Mouse (Mus musculus) limb, embryonic 14.5 days (tissue): ENCODE results near the gene Cul7. TPM values are rescaled to one million over a fixed set of nuclear protein-coding genes. Genes with fewer than 3 reads are reported as not detected.

Experiments used
- ATAC-seq: fragments of 200-750 bp; cut with Nextera tagmentation; 2 replicates; pipeline ENCODE4 v1.8.0; 2017; ENCODE audit warnings: low read depth, moderate number of reproducible peaks, moderate TSS enrichment; ENCODE audit not compliant: low FRiP score
- DNase-seq: peaks from one replicate; pipeline ENCODE4 v3.0.0-alpha.2; 2015; ENCODE audit warnings: low spot score
- H3K27ac ChIP-seq: fragments of 300-500 bp; sonication (generic); replicated peaks from 2 replicates; pipeline ENCODE4 v1.5.1; 2014; ENCODE audit warnings: low read depth, mild to moderate bottlenecking, low read length, moderate library complexity, mixed read lengths
- H3K27me3 ChIP-seq: fragments of 300-500 bp; sonication (generic); 2 replicates; pipeline ENCODE4 v1.6.1; 2014; ENCODE audit warnings: low read length, mixed read lengths; ENCODE audit not compliant: control insufficient read depth, insufficient read depth
- H3K36me3 ChIP-seq: fragments of 300-500 bp; sonication (generic); 2 replicates; pipeline ENCODE4 v1.6.1; 2014; ENCODE audit warnings: mild to moderate bottlenecking, low read length, moderate library complexity, mixed read lengths; ENCODE audit not compliant: control insufficient read depth, insufficient read depth
- H3K4me1 ChIP-seq: fragments of 300-500 bp; sonication (generic); 2 replicates; pipeline ENCODE4 v1.6.1; 2014; ENCODE audit warnings: antibody characterized with exemption, low read length, mixed read lengths; ENCODE audit not compliant: control insufficient read depth, insufficient read depth
- H3K4me2 ChIP-seq: fragments of 300-500 bp; sonication (generic); replicated peaks from 2 replicates; pipeline ENCODE4 v1.6.1; 2014; ENCODE audit warnings: low read depth, mild to moderate bottlenecking, low read length, moderate library complexity; ENCODE audit not compliant: severe bottlenecking
- H3K4me3 ChIP-seq: fragments of 300-500 bp; sonication (generic); replicated peaks from 2 replicates; pipeline ENCODE4 v1.5.1; 2014; ENCODE audit warnings: low read length
- H3K9ac ChIP-seq: fragments of 300-500 bp; sonication (generic); 2 replicates; pipeline ENCODE4 v1.6.1; 2014; ENCODE audit warnings: mild to moderate bottlenecking, low read depth, low read length, moderate library complexity; ENCODE audit not compliant: severe bottlenecking
- H3K9me3 ChIP-seq: fragments of 300-500 bp; sonication (generic); 2 replicates; pipeline ENCODE4 v1.6.1; 2016; ENCODE audit warnings: low read length; ENCODE audit not compliant: control insufficient read depth
- POLR2A ChIP-seq: fragments of 200-500 bp; IDR thresholded peaks from 2 replicates; pipeline ENCODE4 v1.8.0; 2012; ENCODE audit warnings: inconsistent platforms, mild to moderate bottlenecking, moderate library complexity, borderline replicate concordance; ENCODE audit not compliant: insufficient read depth, insufficient read length; ENCODE audit errors: extremely low read depth
- WGBS: fragments of 180-500 bp; shearing (Covaris S2); extraction: QIAGEN DNeasy Blood & Tissue Kit; methylation state at CpG from one replicate; pipeline ENCODE4 v1.1.7; 2014; 5-methylcytosine and 5-hydroxymethylcytosine counted together
- polyA plus RNA-seq, 2 experiments: library from polyadenylated mRNA; depleted of rRNA in 1 of 2; stranded (reverse) in 1 of 2; unstranded in 1 of 2; fragments of >200 nt; fragmentation: Nextera tagmentation in 1 of 2; extraction: Ambion mirVana in 1 of 2; gene quantifications; 2 replicates each; pipeline versions ENCODE4 v1.2.1 to v1.2.3; 2012 to 2014

The Cul7 gene
- polyA plus RNA-seq, 2 experiments, result 52.6 to 135 TPM

- H3K9me3 ChIP-seq, result no peaks in the 10 kb centered on the region
- peaks cover 7% of the 10 kb centered on the region for H3K4me1 ChIP-seq
- peaks cover 30% of the 10 kb centered on the region for H3K36me3 ChIP-seq
- ATAC-seq, result no peak
- no peak for DNase-seq
- peak overlapping the region; percentile 99 for H3K4me3 ChIP-seq
- H3K27me3 ChIP-seq, result no peaks in the 10 kb centered on the region
- peak overlapping the region; percentile 97 for H3K4me2 ChIP-seq
- no peak for TF ChIP-seq POLR2A
- WGBS, result 73% methylated on average over 7 of the region's 7 CpGs
- H3K27ac ChIP-seq, result no peak overlapping the region
- peak overlapping the region; percentile 88 for H3K9ac ChIP-seq
These were observed 62.3 kb downstream of the Cul7 start for GRCm38 (mm10) chr17:46712442-46712841.

- H3K36me3 ChIP-seq, result peaks cover 35% of the 10 kb centered on the region
- H3K27me3 ChIP-seq, result no peaks in the 10 kb centered on the region
- no peak overlapping the region for H3K4me3 ChIP-seq
- H3K27ac ChIP-seq, result no peak overlapping the region
- ATAC-seq (no peak), DNase-seq (no peak)
- no peak for TF ChIP-seq POLR2A
- H3K4me2 ChIP-seq, result no peak overlapping the region
- 91% methylated on average over 9 of the region's 9 CpGs for WGBS
- H3K9me3 ChIP-seq, result no peaks in the 10 kb centered on the region
- H3K9ac ChIP-seq, result no peak overlapping the region
- H3K4me1 ChIP-seq, result peaks cover 7% of the 10 kb centered on the region
These were observed 63.7 kb downstream of the Cul7 start for GRCm38 (mm10) chr17:46713849-46714248.

Other genes starting within 250 kb of the Cul7 start
- 4.5 and 6.8 TPM in 2 replicates for gene Crip3, start 221.4 kb upstream of the Cul7 start, polyA plus RNA-seq (2012; rRNA removed)
- 1.4 and 3.1 TPM in 2 replicates for gene Crip3, start 221.4 kb upstream of the Cul7 start, polyA plus RNA-seq (2014; fragmentation: Nextera tagmentation; extraction: Ambion mirVana)
- not detected in 2 replicates for gene Slc22a7, start 211.9 kb upstream of the Cul7 start, polyA plus RNA-seq (2012; rRNA removed)
- gene Slc22a7, start 211.9 kb upstream of the Cul7 start, polyA plus RNA-seq (2014; fragmentation: Nextera tagmentation; extraction: Ambion mirVana), result not detected in 2 replicates
- 0.31 and 0.49 TPM in 2 replicates for gene Ttbk1, start 162.7 kb upstream of the Cul7 start, polyA plus RNA-seq (2012; rRNA removed)
- gene Ttbk1, start 162.7 kb upstream of the Cul7 start, polyA plus RNA-seq (2014; fragmentation: Nextera tagmentation; extraction: Ambion mirVana), result 0.06 and 0.12 TPM in 2 replicates
- gene Dnph1, start 153.6 kb upstream of the Cul7 start, polyA plus RNA-seq (2012; rRNA removed), result 23.8 and 30.0 TPM in 2 replicates
- gene Dnph1, start 153.6 kb upstream of the Cul7 start, polyA plus RNA-seq (2014; fragmentation: Nextera tagmentation; extraction: Ambion mirVana), result 34.5 and 37.6 TPM in 2 replicates
- gene Cul9, start 103.9 kb upstream of the Cul7 start, polyA plus RNA-seq (2012; rRNA removed), result 21.1 and 25.3 TPM in 2 replicates
- gene Cul9, start 103.9 kb upstream of the Cul7 start, polyA plus RNA-seq (2014; fragmentation: Nextera tagmentation; extraction: Ambion mirVana), result 6.9 and 8.2 TPM in 2 replicates
- 87.2 and 129 TPM in 2 replicates for gene Srf, start 94.2 kb upstream of the Cul7 start, polyA plus RNA-seq (2012; rRNA removed)
- 9.6 and 10.2 TPM in 2 replicates for gene Srf, start 94.2 kb upstream of the Cul7 start, polyA plus RNA-seq (2014; fragmentation: Nextera tagmentation; extraction: Ambion mirVana)
- gene Ptk7, start 20.8 kb upstream of the Cul7 start, polyA plus RNA-seq (2012; rRNA removed), result 89.4 and 116 TPM in 2 replicates
- 73.8 and 84.6 TPM in 2 replicates for gene Ptk7, start 20.8 kb upstream of the Cul7 start, polyA plus RNA-seq (2014; fragmentation: Nextera tagmentation; extraction: Ambion mirVana)
- gene Klc4, start 4.3 kb upstream of the Cul7 start, polyA plus RNA-seq (2012; rRNA removed), result 19.5 and 20.4 TPM in 2 replicates
- 19.3 and 21.5 TPM in 2 replicates for gene Klc4, start 4.3 kb upstream of the Cul7 start, polyA plus RNA-seq (2014; fragmentation: Nextera tagmentation; extraction: Ambion mirVana)
- 68.0 and 91.1 TPM in 2 replicates for gene Mrpl2, start 4.1 kb upstream of the Cul7 start, polyA plus RNA-seq (2012; rRNA removed)
- gene Mrpl2, start 4.1 kb upstream of the Cul7 start, polyA plus RNA-seq (2014; fragmentation: Nextera tagmentation; extraction: Ambion mirVana), result 103 and 113 TPM in 2 replicates
- gene Rrp36, start 24.0 kb downstream of the Cul7 start, polyA plus RNA-seq (2012; rRNA removed), result 47.2 and 48.5 TPM in 2 replicates
- gene Rrp36, start 24.0 kb downstream of the Cul7 start, polyA plus RNA-seq (2014; fragmentation: Nextera tagmentation; extraction: Ambion mirVana), result 36.8 and 52.4 TPM in 2 replicates
- 75.2 and 97.9 TPM in 2 replicates for gene Mea1, start 28.5 kb downstream of the Cul7 start, polyA plus RNA-seq (2012; rRNA removed)
- gene Mea1, start 28.5 kb downstream of the Cul7 start, polyA plus RNA-seq (2014; fragmentation: Nextera tagmentation; extraction: Ambion mirVana), result 155 and 156 TPM in 2 replicates
- gene Klhdc3, start 30.6 kb downstream of the Cul7 start, polyA plus RNA-seq (2012; rRNA removed), result 137 and 172 TPM in 2 replicates
- gene Klhdc3, start 30.6 kb downstream of the Cul7 start, polyA plus RNA-seq (2014; fragmentation: Nextera tagmentation; extraction: Ambion mirVana), result 122 and 128 TPM in 2 replicates
- gene Ppp2r5d, start 54.8 kb downstream of the Cul7 start, polyA plus RNA-seq (2012; rRNA removed), result 115 and 119 TPM in 2 replicates
- gene Ppp2r5d, start 54.8 kb downstream of the Cul7 start, polyA plus RNA-seq (2014; fragmentation: Nextera tagmentation; extraction: Ambion mirVana), result 83.2 and 88.7 TPM in 2 replicates
- gene Pex6, start 61.1 kb downstream of the Cul7 start, polyA plus RNA-seq (2012; rRNA removed), result 56.4 and 77.8 TPM in 2 replicates
- gene Pex6, start 61.1 kb downstream of the Cul7 start, polyA plus RNA-seq (2014; fragmentation: Nextera tagmentation; extraction: Ambion mirVana), result 24.2 and 32.2 TPM in 2 replicates
- 0.77 and 1.1 TPM in 2 replicates for gene Gnmt, start 78.8 kb downstream of the Cul7 start, polyA plus RNA-seq (2012; rRNA removed)
- gene Gnmt, start 78.8 kb downstream of the Cul7 start, polyA plus RNA-seq (2014; fragmentation: Nextera tagmentation; extraction: Ambion mirVana), result 0.46 and 0.78 TPM in 2 replicates
- 67.3 and 68.2 TPM in 2 replicates for gene Cnpy3, start 101.9 kb downstream of the Cul7 start, polyA plus RNA-seq (2012; rRNA removed)
- gene Cnpy3, start 101.9 kb downstream of the Cul7 start, polyA plus RNA-seq (2014; fragmentation: Nextera tagmentation; extraction: Ambion mirVana), result 64.0 and 69.3 TPM in 2 replicates
- 0.20 and 0.30 TPM in 2 replicates for gene Ptcra, start 113.4 kb downstream of the Cul7 start, polyA plus RNA-seq (2012; rRNA removed)
- gene Ptcra, start 113.4 kb downstream of the Cul7 start, polyA plus RNA-seq (2014; fragmentation: Nextera tagmentation; extraction: Ambion mirVana), result 0.19 and 0.57 TPM in 2 replicates
- 85.4 and 110 TPM in 2 replicates for gene 2310039H08Rik, start 122.3 kb downstream of the Cul7 start, polyA plus RNA-seq (2012; rRNA removed)
- 82.7 and 106 TPM in 2 replicates for gene 2310039H08Rik, start 122.3 kb downstream of the Cul7 start, polyA plus RNA-seq (2014; fragmentation: Nextera tagmentation; extraction: Ambion mirVana)
- 69.8 and 101 TPM in 2 replicates for gene Rpl7l1, start 132.3 kb downstream of the Cul7 start, polyA plus RNA-seq (2012; rRNA removed)
- gene Rpl7l1, start 132.3 kb downstream of the Cul7 start, polyA plus RNA-seq (2014; fragmentation: Nextera tagmentation; extraction: Ambion mirVana), result 126 and 131 TPM in 2 replicates
- gene Bicral, start 208.1 kb downstream of the Cul7 start, polyA plus RNA-seq (2012; rRNA removed), result 17.2 and 17.7 TPM in 2 replicates
- gene Bicral, start 208.1 kb downstream of the Cul7 start, polyA plus RNA-seq (2014; fragmentation: Nextera tagmentation; extraction: Ambion mirVana), result 5.4 and 8.2 TPM in 2 replicates
- gene Tbcc, start 240.3 kb downstream of the Cul7 start, polyA plus RNA-seq (2012; rRNA removed), result 27.8 and 28.9 TPM in 2 replicates
- 63.3 and 66.5 TPM in 2 replicates for gene Tbcc, start 240.3 kb downstream of the Cul7 start, polyA plus RNA-seq (2014; fragmentation: Nextera tagmentation; extraction: Ambion mirVana)